Mouse (Mus musculus): ENCODE measurements around the gene Susd2. TPM values are rescaled to one million over a fixed set of nuclear protein-coding genes. Genes with fewer than 3 reads are reported as not detected.

The Susd2 gene
- not detected in 2 replicates for polyA plus RNA-seq (2012; ENCODE audit: insufficient read depth, insufficient read length, missing spikeins)

GRCm38 (mm10) chr10:75643741-75644343 is at the start of gene Susd2:
Gene Susd2, minus strand, starts transcription at chr10:75644008.
- TF ChIP-seq CTCF (IDR thresholded peaks at IDR 0.05; ENCODE audit: low read depth, low read length) (no peak), POLR2A (IDR thresholded peaks at IDR 0.05; ENCODE audit: borderline replicate concordance, low read depth, low read length) (no peak)
- Histone ChIP-seq H3K27ac (ENCODE audit: insufficient read depth, low read depth, low read length) (no peak within 1 kb of the TSS), H3K4me3 (ENCODE audit: insufficient read depth, low read length) (no peak within 1 kb of the TSS), H3K4me1 (ENCODE audit: control insufficient read depth, insufficient read depth, low read length) (no peaks in the 10 kb centered on the region)

DNA sequence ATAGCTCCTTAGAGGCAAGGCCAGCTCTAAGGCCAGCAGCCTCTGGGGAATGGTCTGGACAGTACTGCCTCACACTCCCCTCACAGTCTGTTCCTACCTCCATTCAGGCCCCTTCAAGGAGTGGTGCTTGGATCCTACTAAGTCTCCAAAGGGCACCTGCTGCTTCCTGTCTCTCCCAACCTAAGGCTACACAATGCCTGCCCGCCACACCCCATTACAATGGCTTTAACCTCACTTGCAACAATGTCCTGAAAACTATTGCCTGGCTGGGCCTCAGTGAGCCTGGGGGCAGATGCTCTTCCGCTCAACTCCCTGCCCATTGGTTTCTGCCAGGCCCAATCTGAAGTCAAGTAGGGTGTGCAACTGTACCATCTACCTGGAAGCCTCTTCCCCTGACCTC is 44.8 kb upstream of the Susd2 start:
- TF ChIP-seq POLR2A (IDR thresholded peaks at IDR 0.05; ENCODE audit: borderline replicate concordance, low read depth, low read length) (no peak), CTCF (IDR thresholded peaks at IDR 0.05; ENCODE audit: low read depth, low read length) (no peak)
- Histone ChIP-seq H3K4me1 (ENCODE audit: control insufficient read depth, insufficient read depth, low read length) (peaks cover 12% of the 10 kb centered on the region), H3K27ac (ENCODE audit: insufficient read depth, low read depth, low read length) (no peak overlapping the region), H3K4me3 (ENCODE audit: insufficient read depth, low read length) (no peak overlapping the region)

- Histone ChIP-seq H3K4me1 (ENCODE audit: control insufficient read depth, insufficient read depth, low read length) (peaks cover 15% of the 10 kb centered on the region), H3K27ac (ENCODE audit: insufficient read depth, low read depth, low read length) (peak overlapping the region; percentile 9), H3K4me3 (ENCODE audit: insufficient read depth, low read length) (no peak overlapping the region)
- TF ChIP-seq POLR2A (IDR thresholded peaks at IDR 0.05; ENCODE audit: borderline replicate concordance, low read depth, low read length) (no peak), CTCF (IDR thresholded peaks at IDR 0.05; ENCODE audit: low read depth, low read length) (no peak)
Measured at GRCm38 (mm10) chr10:75686724-75687123, 42.9 kb upstream of the Susd2 start.

DNA sequence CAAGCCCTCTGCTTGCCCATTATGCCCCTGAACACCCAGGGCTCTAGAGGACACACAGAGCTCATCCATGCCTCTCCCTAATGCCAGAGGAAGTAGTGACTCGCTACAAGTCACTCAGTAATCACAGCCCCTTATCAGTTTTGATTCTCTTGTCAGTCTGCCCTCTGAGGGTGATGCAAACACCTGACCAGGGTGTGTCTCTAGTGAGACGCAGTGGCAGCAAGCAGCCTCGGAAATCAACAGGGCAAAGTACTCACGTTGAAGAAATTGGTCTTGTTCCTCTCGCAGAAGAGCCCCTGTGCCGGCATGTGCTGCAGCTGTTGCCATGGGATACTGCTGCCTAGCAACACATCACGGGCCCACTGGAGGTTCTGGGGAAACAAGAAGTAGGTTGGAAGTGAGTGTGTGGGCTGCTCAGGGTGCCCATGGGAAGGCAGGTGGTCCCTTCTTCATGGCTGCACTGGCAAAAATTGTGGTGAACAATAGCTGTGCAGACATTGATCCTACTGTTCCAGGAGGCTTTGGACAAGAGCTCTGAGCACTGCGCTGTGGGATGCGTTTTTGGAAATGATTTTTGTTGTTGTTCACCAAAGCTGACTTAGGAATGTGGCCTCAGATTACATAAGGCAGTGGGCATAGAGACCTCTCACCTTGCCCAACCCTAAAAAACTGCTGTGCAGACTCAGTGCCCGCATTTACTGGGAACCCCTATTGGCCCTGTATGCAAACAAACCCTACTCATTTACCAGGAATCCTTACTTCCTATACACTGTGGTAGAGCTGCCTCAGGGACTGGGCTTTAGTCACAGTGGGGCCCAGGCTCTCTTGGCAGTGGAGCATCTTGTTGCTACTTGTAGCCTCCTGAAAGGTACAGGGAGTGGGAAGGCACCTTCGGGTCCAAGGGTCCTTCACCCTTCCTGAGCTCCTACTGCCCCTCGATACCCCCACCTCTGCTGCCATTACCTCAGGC is 40.5 kb upstream of the Susd2 start:
- H3K4me1 ChIP-seq (ENCODE audit: control insufficient read depth, insufficient read depth, low read length): peaks cover 21% of the 10 kb centered on the region
- H3K4me3 ChIP-seq (ENCODE audit: insufficient read depth, low read length): no peak overlapping the region
- TF ChIP-seq CTCF (IDR thresholded peaks at IDR 0.05; ENCODE audit: low read depth, low read length): no peak
- TF ChIP-seq POLR2A (IDR thresholded peaks at IDR 0.05; ENCODE audit: borderline replicate concordance, low read depth, low read length): no peak
- no peak overlapping the region for H3K27ac ChIP-seq (ENCODE audit: insufficient read depth, low read depth, low read length)

DNA sequence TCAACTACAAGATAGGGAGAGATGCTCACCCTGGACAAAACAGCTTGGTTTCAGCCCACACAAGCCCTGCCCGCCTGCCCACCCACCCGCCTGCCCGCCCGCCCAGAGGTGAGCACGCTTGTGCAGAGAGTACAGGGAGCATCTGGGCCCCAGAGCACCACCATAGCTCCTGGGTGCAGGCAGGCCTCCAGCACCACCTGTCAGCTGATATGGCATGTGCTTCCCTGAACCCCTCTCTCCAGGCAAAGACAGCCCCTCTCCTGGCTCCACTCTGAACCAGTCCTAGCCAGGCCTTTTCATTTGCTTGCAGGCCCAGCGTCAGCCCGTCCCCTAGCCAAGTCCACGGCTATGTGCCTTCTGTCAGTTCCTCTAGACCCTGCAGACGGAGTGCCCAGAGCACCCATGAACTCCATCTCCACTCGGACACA is 36.8 kb upstream of the Susd2 start:
- no peak overlapping the region for H3K4me3 ChIP-seq (ENCODE audit: insufficient read depth, low read length)
- peaks cover 44% of the 10 kb centered on the region for H3K4me1 ChIP-seq (ENCODE audit: control insufficient read depth, insufficient read depth, low read length)
- H3K27ac ChIP-seq (ENCODE audit: insufficient read depth, low read depth, low read length): no peak overlapping the region
- TF ChIP-seq CTCF (IDR thresholded peaks at IDR 0.05; ENCODE audit: low read depth, low read length) (no peak), POLR2A (IDR thresholded peaks at IDR 0.05; ENCODE audit: borderline replicate concordance, low read depth, low read length) (no peak)

GRCm38 (mm10) chr10:75679204-75679603 is 35.4 kb upstream of the Susd2 start:
- Histone ChIP-seq H3K4me3 (ENCODE audit: insufficient read depth, low read length) (no peak overlapping the region), H3K27ac (ENCODE audit: insufficient read depth, low read depth, low read length) (no peak overlapping the region), H3K4me1 (ENCODE audit: control insufficient read depth, insufficient read depth, low read length) (peaks cover 57% of the 10 kb centered on the region)
- no peak for TF ChIP-seq POLR2A (IDR thresholded peaks at IDR 0.05; ENCODE audit: borderline replicate concordance, low read depth, low read length)
- TF ChIP-seq CTCF (IDR thresholded peaks at IDR 0.05; ENCODE audit: low read depth, low read length): no peak

DNA sequence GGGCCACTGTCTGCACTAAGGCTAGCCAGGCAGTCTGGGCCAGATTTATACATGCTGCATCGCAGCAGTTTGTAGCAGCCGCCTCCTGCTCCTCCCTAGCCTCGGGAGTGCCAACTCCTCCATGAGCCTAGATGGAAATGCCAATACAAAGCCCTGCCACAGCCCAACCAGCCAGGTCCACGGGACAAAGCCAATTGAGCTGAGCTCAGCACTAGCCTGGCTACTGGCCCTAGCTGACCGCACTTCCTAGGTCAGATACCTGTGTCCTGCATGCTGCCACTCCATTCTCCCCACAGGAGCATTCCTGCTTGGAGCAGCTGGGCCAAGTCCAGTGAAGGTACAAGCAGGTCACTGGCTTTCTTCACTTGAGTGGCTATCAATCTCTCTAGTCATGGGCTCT is 34.2 kb upstream of the Susd2 start:
- H3K27ac ChIP-seq (ENCODE audit: insufficient read depth, low read depth, low read length): peak overlapping the region; percentile 89
- TF ChIP-seq CTCF (IDR thresholded peaks at IDR 0.05; ENCODE audit: low read depth, low read length) (no peak), POLR2A (IDR thresholded peaks at IDR 0.05; ENCODE audit: borderline replicate concordance, low read depth, low read length) (no peak)
- H3K4me3 ChIP-seq (ENCODE audit: insufficient read depth, low read length): no peak overlapping the region
- peaks cover 57% of the 10 kb centered on the region for H3K4me1 ChIP-seq (ENCODE audit: control insufficient read depth, insufficient read depth, low read length)

DNA sequence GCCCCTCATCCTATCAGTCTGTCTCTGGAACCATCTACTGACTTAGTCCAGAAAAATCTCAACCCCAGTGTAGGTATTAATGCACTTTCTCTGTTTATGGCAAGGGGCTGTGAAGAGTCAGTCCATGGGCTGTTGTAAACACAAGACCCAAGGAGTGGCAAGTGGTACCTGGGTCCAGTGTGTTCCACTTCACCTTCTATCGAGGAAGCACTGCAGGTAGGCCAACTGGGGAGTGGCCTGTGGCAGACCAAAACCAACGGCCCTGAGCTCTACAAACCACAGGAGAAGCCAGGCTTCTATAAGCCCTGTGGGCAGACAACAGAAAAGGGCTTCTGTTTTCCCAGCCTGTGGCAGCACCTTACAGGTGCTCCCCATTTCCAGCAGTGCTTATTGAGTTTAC is 33.8 kb upstream of the Susd2 start:
- H3K27ac ChIP-seq (ENCODE audit: insufficient read depth, low read depth, low read length): peak overlapping the region; percentile 89
- TF ChIP-seq POLR2A (IDR thresholded peaks at IDR 0.05; ENCODE audit: borderline replicate concordance, low read depth, low read length) (no peak), CTCF (IDR thresholded peaks at IDR 0.05; ENCODE audit: low read depth, low read length) (no peak)
- no peak overlapping the region for H3K4me3 ChIP-seq (ENCODE audit: insufficient read depth, low read length)
- peaks cover 57% of the 10 kb centered on the region for H3K4me1 ChIP-seq (ENCODE audit: control insufficient read depth, insufficient read depth, low read length)

GRCm38 (mm10) chr10:75676819-75677565 is 33.2 kb upstream of the Susd2 start:
- H3K4me3 ChIP-seq (ENCODE audit: insufficient read depth, low read length): peak overlapping the region; percentile 2; the same call in 1 of the 2 replicates
- H3K4me1 ChIP-seq (ENCODE audit: control insufficient read depth, insufficient read depth, low read length): peaks cover 56% of the 10 kb centered on the region
- H3K27ac ChIP-seq (ENCODE audit: insufficient read depth, low read depth, low read length): peak overlapping the region; percentile 92
- TF ChIP-seq CTCF (IDR thresholded peaks at IDR 0.05; ENCODE audit: low read depth, low read length) (no peak), POLR2A (IDR thresholded peaks at IDR 0.05; ENCODE audit: borderline replicate concordance, low read depth, low read length) (no peak)
